ENCODE assay signal across 9 mouse cellular contexts in genomic region chr7:79552702-79553101, GRCm38 (mm10).
DNase-seq lines count a peak whose midpoint lies in the region; ATAC-seq and TF ChIP-seq lines count a peak whose summit lies in the region.
"Had no signal": no experiment of that assay in that cellular context is flagged by ENCODE, and none has a peak within 500 bp of the region (broad histone marks: within the 10 kb centered on the region; RNA-seq: fewer than 3 reads in every experiment).

No protein-coding gene starts in this region.

- no peaks in the 10 kb centered on the region for H3K9me3 ChIP-seq in forebrain, embryonic 10.5 days
- no peaks in the 10 kb centered on the region for H3K9me3 ChIP-seq in forebrain, embryonic 11.5 days (ENCODE audit: control insufficient read depth, low read length)

- no peak for TF ChIP-seq POLR2A in bone marrow, adult 2 months (IDR thresholded peaks at IDR 0.05; ENCODE audit: borderline replicate concordance, control insufficient read depth, low read depth, low read length)

- H3K4me1 ChIP-seq in forebrain, embryonic 10.5 days: peaks cover 76% of the 10 kb centered on the region
- peaks cover 45% of the 10 kb centered on the region for H3K4me1 ChIP-seq in forebrain, embryonic 11.5 days (replicated peaks; ENCODE audit: control insufficient read depth, insufficient read depth, low read length)
- no peaks in the 10 kb centered on the region for H3K4me1 ChIP-seq in bone marrow, adult 2 months (ENCODE audit: control insufficient read depth, insufficient read depth, low read length)

- no peak overlapping the region for H3K9ac ChIP-seq in forebrain, embryonic 11.5 days (ENCODE audit: low read length)

- H3K36me3 ChIP-seq in forebrain, embryonic 10.5 days (replicated peaks): no peaks in the 10 kb centered on the region
- H3K36me3 ChIP-seq in forebrain, embryonic 11.5 days (ENCODE audit: control insufficient read depth, insufficient read depth, low read length): no peaks in the 10 kb centered on the region

- peak; percentile 75 for TF ChIP-seq CTCF in layer of hippocampus, adult 2 months (conservative IDR thresholded peaks at IDR 0.05)
- 0 out of 2 replicates have a peak, but pooled peaks have one; percentile 6 for TF ChIP-seq CTCF in bone marrow, adult 2 months (IDR thresholded peaks at IDR 0.05; ENCODE audit: control insufficient read depth, insufficient read depth, low read length)

- H3K27ac ChIP-seq in forebrain, embryonic 10.5 days: peak overlapping the region; percentile 63; the same call in 1 of the 2 replicates
- no peak overlapping the region for H3K27ac ChIP-seq in forebrain, embryonic 11.5 days (ENCODE audit: low read depth, low read length)
- H3K27ac ChIP-seq in layer of hippocampus, adult 2 months: no peak overlapping the region
- H3K27ac ChIP-seq in bone marrow, adult 2 months (ENCODE audit: control insufficient read depth, insufficient read depth, low read depth, low read length, poor library complexity): no peak overlapping the region

- peaks cover 97% of the 10 kb centered on the region for H3K27me3 ChIP-seq in forebrain, embryonic 10.5 days (ENCODE audit: poor library complexity, severe bottlenecking)
- H3K27me3 ChIP-seq in forebrain, embryonic 11.5 days (ENCODE audit: control insufficient read depth, insufficient read depth, low read length): peaks cover 14% of the 10 kb centered on the region; the same call in 1 of the 2 replicates

- no peak for ATAC-seq in forebrain, embryonic 11.5 days (replicated peaks; ENCODE audit: low FRiP score)

- no peak for DNase-seq in forebrain, embryonic 10.5 days (ENCODE audit: extremely low spot score, low spot score)
- DNase-seq in forebrain, embryonic 11.5 days (ENCODE audit: low spot score): no peak
- DNase-seq in layer of hippocampus, adult 2 months (ENCODE audit: low spot score in 2 of 2): no peak
- no peak for DNase-seq in layer of hippocampus, adult 9-11 months
- DNase-seq in 3T3-L1 (ENCODE audit: low read depth, low spot score): peak; percentile 9
- no peak for DNase-seq in Muller cell, postnatal 12 days (ENCODE audit: inconsistent ontology term)
- DNase-seq in spleen, postnatal 14 days (ENCODE audit: low spot score in 2 of 2): no peak
- DNase-seq: cerebellum, adult 11 months had no signal

- H3K4me3 ChIP-seq in forebrain, embryonic 10.5 days: no peak overlapping the region
- H3K4me3 ChIP-seq in forebrain, embryonic 11.5 days (ENCODE audit: low read depth, low read length): no peak overlapping the region
- no peak overlapping the region for H3K4me3 ChIP-seq in layer of hippocampus, adult 2 months
- H3K4me3 ChIP-seq in bone marrow, adult 2 months (replicated peaks; ENCODE audit: control insufficient read depth, low read depth, low read length): no peak overlapping the region

- no peak overlapping the region for H3K4me2 ChIP-seq in forebrain, embryonic 11.5 days (ENCODE audit: low read depth, low read length, severe bottlenecking)

- 5% methylated on average over 10 of the region's 10 CpGs for WGBS in forebrain, embryonic 10.5 days
- 3% methylated on average over 10 of the region's 10 CpGs for WGBS in forebrain, embryonic 11.5 days
- 12% methylated on average over 10 of the region's 10 CpGs for WGBS in bone marrow, adult 2 months
